Mouse (Mus musculus) C2C12 (cell line): Measurements from ENCODE around the gene Ckb. TPM values are rescaled to one million over a fixed set of nuclear protein-coding genes. Genes with fewer than 3 reads are reported as not detected.
"Not testable (repeated sequence)": the region's sequence is repeated elsewhere in the genome, so short reads cannot be mapped to it uniquely, and the experiment has no call there.

Experiments
- H3K27me3 ChIP-seq: one replicate; pipeline ENCODE4 v1.6.1; 2011; ENCODE audit not compliant: control insufficient read depth, insufficient read depth, insufficient read length
- H3K36me3 ChIP-seq: one replicate; pipeline ENCODE4 v1.6.1; 2011; ENCODE audit not compliant: control insufficient read depth, insufficient read depth
- H3K4me3 ChIP-seq: one replicate; pipeline ENCODE4 v1.5.1; 2011; ENCODE audit warnings: mild to moderate bottlenecking, control low read depth; ENCODE audit not compliant: poor library complexity, insufficient read depth, severe bottlenecking
- H3K79me2 ChIP-seq: one replicate; pipeline ENCODE4 v1.6.1; 2011; ENCODE audit not compliant: control insufficient read depth, insufficient read depth
- H3K79me3 ChIP-seq: one replicate; pipeline ENCODE4 v1.6.1; 2011; ENCODE audit warnings: low read depth, control low read depth
- H3ac ChIP-seq: one replicate; pipeline ENCODE3; 2011; ENCODE audit warnings: low read depth; ENCODE audit not compliant: control insufficient read depth, insufficient read length
- CEBPB ChIP-seq: IDR thresholded peaks from one replicate; pipeline ENCODE4 v1.6.1; 2011; ENCODE audit warnings: low read depth, mild to moderate bottlenecking, control low read depth, moderate library complexity
- CTCF ChIP-seq: IDR thresholded peaks from one replicate; pipeline ENCODE4 v1.5.1; 2011; ENCODE audit not compliant: control insufficient read depth, insufficient read depth, insufficient read length
- FOSL1 ChIP-seq: IDR thresholded peaks from one replicate; pipeline ENCODE4 v1.8.0; 2011; ENCODE audit warnings: mild to moderate bottlenecking, low read length; ENCODE audit not compliant: poor library complexity, insufficient read depth, severe bottlenecking
- MAX ChIP-seq: IDR thresholded peaks from one replicate; pipeline ENCODE4 v1.6.1; 2011; ENCODE audit warnings: mild to moderate bottlenecking, control low read depth
- MYOD1 ChIP-seq: IDR thresholded peaks from one replicate; pipeline ENCODE4 v1.6.1; 2011; ENCODE audit warnings: low read depth; ENCODE audit not compliant: control insufficient read depth, insufficient read length
- MYOG ChIP-seq: IDR thresholded peaks from one replicate; pipeline ENCODE4 v1.6.1; 2011; ENCODE audit not compliant: control insufficient read depth, insufficient read length; ENCODE audit errors: extremely low read depth
- USF1 ChIP-seq: IDR thresholded peaks from one replicate; pipeline ENCODE4 v1.6.1; 2011; ENCODE audit warnings: low read depth, mild to moderate bottlenecking, control low read depth, moderate library complexity
- long read RNA-seq, 2 experiments: library from polyadenylated mRNA; unstranded; transcript quantifications; one replicate each; pipeline ENCODE4 v2.0.0; 2019 to 2020
- polyA plus RNA-seq: library from polyadenylated mRNA; unstranded; fragments of >200 nt; fragmentation: generic; extraction: Trizol; gene quantifications from one replicate; pipeline ENCODE4 v1.2.1, GENCODE M21; 2012; ENCODE audit warnings: missing spikeins

Ckb gene
- polyA plus RNA-seq = 61.4 TPM
- long read RNA-seq, experiment 1, transcript Ckb-201 (8 exons, 1,472 nt) = major isoform, 121 of 139 reads
- long read RNA-seq, experiment 1, transcript Ckb-204 (2 exons, 2,839 nt) = minor isoform, 5 of 139 reads
- long read RNA-seq, experiment 1, partial matches to known transcripts = 11 of 139 reads
- long read RNA-seq, experiment 1, other reads (novel, unspliced or antisense) = 2 of 139 reads
- long read RNA-seq, experiment 2, transcript Ckb-201 (8 exons, 1,472 nt) = major isoform, 174 of 177 reads
- long read RNA-seq, experiment 2, partial matches to known transcripts = 1 of 177 reads
- long read RNA-seq, experiment 2, other reads (novel, unspliced or antisense) = 2 of 177 reads

DNA sequence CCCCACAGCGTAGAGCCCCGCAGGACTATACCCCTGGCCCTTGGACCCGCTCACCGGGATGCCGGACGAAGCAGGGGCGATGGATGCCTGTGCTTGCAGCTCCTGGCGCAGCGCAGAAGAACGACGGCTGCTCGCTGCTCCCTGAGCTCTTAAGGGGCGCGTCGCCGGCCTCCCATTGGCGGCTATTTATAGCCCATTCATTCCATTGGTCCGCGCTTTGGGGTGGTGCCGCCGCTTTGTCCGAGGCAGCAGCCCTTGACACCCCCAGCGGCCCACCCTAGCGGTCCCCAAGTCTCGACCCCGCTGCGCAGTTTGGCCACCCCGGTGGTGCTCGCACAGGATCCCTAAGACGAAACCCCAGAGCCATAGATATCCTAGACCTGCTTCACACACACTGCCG, at the start of gene Ckb:
TSS of gene Ckb (minus strand) at position 163 of the 400 bp plus-strand sequence.
- Histone ChIP-seq H3K27me3 (no peaks in the 10 kb centered on the region), H3K79me3 (no peaks in the 10 kb centered on the region), H3K4me3 (peak within 1 kb of the TSS; percentile 26), H3K36me3 (no peaks in the 10 kb centered on the region), H3ac (peak within 1 kb of the TSS; percentile 74), H3K79me2 (no peaks in the 10 kb centered on the region)
- TF ChIP-seq FOSL1 = no peak

DNA sequence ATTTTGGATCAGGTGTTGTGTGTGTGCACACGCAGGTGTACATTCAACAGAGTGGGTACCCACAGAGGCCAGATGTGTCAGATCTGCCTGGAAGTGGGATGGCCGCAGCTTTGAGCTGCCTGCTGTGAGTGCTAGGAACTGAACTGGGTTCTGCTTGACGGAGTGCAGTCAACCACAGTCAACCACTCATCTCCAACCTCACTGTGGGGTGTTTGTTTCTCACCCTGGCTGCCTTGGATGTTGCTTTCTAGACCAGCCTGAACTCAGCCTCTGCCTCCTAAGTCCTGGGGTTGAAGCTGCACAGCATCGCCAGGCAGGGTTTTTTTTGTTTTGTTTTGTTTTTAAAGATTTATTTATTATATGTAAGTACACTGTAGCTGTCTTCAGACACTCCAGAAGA, 48.1 kb upstream of the Ckb start:
- H3K79me3 ChIP-seq = peaks cover 6% of the 10 kb centered on the region
- TF ChIP-seq FOSL1 = no peak
- no peak for TF ChIP-seq CEBPB
- TF ChIP-seq MYOG = no peak
- TF ChIP-seq MYOD1 = no peak
- TF ChIP-seq MAX = no peak
- no peak for TF ChIP-seq CTCF
- no peak for TF ChIP-seq USF1
- peaks cover 13% of the 10 kb centered on the region for H3K79me2 ChIP-seq
- H3K4me3 ChIP-seq = no peak overlapping the region
- no peaks in the 10 kb centered on the region for H3K27me3 ChIP-seq
- no peaks in the 10 kb centered on the region for H3K36me3 ChIP-seq
- H3ac ChIP-seq = no peak overlapping the region

DNA sequence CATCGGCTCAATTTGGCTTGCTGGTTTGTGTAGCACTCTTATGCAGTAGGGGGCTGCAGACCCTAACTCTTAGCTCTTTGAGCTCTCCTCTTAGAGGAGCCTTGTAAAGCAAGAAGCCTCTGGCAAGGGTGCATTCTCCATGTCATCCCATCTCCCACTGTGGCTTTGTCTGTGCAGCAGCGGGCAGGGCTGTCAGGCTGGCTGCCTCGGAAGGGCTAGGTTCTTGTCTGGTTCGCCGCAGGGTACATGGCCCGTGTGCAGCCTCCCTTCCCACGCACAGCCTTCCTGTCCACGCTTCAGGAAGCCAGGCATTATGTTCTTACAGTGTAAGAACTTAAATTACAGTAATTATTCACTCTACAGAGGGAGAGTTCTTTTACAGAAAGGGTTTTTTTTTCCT, 46.5 kb upstream of the Ckb start:
- TF ChIP-seq USF1 (no peak), FOSL1 (no peak), MAX (no peak)

DNA sequence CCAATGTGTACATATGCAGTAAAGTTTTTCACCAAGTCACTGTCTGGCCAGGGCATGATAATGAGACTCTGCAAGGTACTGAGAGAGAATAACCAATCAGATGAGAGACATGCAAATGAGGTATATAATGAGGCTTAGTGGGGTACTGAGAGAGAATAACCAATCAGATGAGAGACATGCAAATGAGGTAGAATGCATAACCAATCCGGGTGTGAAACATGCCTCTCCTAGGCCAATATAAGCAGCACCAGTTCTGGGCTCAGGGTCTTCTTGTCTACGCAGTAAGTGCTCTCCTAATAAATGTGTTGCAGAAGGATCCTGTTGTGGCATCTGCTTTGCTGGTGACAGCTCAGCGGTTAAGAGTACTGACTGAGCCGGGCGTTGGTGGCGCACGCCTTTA, 44.4 kb upstream of the Ckb start:
- Histone ChIP-seq H3K36me3 (no peaks in the 10 kb centered on the region), H3K4me3 (no peak overlapping the region), H3K79me3 (peaks cover 21% of the 10 kb centered on the region), H3K79me2 (peaks cover 49% of the 10 kb centered on the region), H3ac (no peak overlapping the region), H3K27me3 (no peaks in the 10 kb centered on the region)
- TF ChIP-seq CEBPB (no peak), MYOG (no peak), FOSL1 (no peak), MYOD1 (no peak), MAX (no peak), CTCF (no peak), USF1 (no peak)

More for the DNA sequence above, 46.5 kb upstream of the Ckb start:
- Histone ChIP-seq H3K36me3 (no peaks in the 10 kb centered on the region), H3K27me3 (no peaks in the 10 kb centered on the region), H3K79me2 (peaks cover 29% of the 10 kb centered on the region), H3ac (no peak overlapping the region), H3K79me3 (peaks cover 13% of the 10 kb centered on the region), H3K4me3 (no peak overlapping the region)

DNA sequence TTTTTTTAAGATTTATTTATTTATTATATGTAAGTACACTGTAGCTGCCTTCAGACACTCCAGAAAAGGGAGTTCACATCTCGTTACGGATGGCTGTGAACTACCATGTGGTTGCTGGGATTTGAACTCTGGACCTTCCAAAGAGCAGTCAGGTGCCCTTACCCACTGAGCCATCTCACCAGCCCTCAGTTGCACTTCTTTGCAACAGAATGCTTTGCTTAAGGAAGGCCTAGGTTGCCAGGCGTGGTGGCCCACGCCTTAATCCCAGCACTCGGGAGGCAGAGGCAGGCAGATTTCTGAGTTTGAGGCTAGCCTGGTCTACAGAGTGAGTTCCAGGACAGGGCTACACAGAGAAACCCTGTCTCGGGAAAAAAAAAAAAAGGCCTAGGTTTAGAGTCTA, 41.7 kb upstream of the Ckb start:
- H3K27me3 ChIP-seq, H3ac ChIP-seq, H3K4me3 ChIP-seq: not testable (repeated sequence)
- Histone ChIP-seq H3K79me2 (peaks cover 66% of the 10 kb centered on the region), H3K79me3 (peaks cover 33% of the 10 kb centered on the region), H3K36me3 (peaks cover 19% of the 10 kb centered on the region)

DNA sequence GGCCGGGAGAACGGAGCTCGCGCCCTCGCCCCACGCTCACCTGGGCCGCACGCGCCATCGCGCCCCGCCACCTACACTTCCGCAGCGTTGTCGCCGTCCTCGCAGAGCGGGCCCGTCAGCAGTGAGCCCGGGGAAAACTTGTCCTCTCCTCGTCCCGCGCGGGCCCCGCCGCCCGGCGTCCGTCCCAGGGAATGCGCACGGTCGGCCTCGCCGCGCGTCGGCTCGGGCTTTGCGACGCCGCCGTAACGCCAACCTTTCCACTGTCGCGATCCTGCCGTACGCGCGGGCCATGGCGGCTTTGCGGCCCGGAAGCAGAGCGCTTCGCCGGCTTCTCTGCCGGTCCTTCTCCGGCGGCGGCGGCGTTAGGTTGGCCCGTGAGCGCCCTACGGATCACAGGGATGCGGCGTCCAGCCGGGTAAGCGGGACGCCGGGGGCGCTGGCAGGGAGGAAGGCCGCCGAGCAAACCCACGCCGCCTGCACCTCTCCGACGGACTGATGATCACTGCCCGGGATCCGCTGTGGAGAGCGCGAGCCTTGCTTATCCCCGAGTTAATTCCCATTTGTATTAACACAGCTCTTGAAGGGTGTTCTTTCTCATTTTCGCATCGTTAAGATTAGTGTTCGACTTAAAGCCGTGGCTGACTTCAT, 41.0 kb upstream of the Ckb start, which contains the start of the genes Bag5 and Apopt1:
TSS of gene Bag5 (minus strand) at position 254 of the 648 bp plus-strand sequence.
TSS of gene Apopt1 (plus strand) at position 258 of the 648 bp plus-strand sequence.
- H3K79me2 ChIP-seq = peaks cover 66% of the 10 kb centered on the region
- H3K4me3 ChIP-seq = peak within 1 kb of the TSS; percentile 86
- TF ChIP-seq USF1 = no peak
- peak; percentile 8 for TF ChIP-seq CTCF
- H3K36me3 ChIP-seq = peaks cover 22% of the 10 kb centered on the region
- peaks cover 33% of the 10 kb centered on the region for H3K79me3 ChIP-seq
- peak within 1 kb of the TSS; percentile 87 for H3ac ChIP-seq
- H3K27me3 ChIP-seq = no peaks in the 10 kb centered on the region
